Mouse (Mus musculus): ENCODE data around the gene Micall2.

DNA sequence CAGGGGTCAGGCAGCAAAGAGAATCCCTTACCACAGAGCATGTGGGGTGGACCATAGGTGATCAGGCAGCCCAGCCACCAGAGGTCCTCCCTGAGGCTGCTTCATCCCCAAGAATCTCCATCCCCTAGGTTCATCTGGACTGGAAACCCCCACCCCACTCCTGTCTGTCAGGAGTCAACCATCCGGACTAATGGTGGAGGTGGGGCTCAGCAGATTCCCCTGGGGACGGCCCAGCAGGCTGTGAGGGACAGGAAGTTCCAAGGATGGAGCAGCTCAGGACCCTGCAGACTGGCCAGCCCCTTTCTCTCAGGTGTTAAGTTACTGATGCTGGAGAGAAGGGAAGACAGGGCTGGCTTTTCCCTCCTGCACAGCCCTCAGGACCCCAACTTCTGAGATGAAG lies 52.9 kb downstream of the Micall2 start:
- TF ChIP-seq CTCF (IDR thresholded peaks at IDR 0.05; ENCODE audit: low read depth, low read length) = no peak
- no peak for TF ChIP-seq POLR2A (IDR thresholded peaks at IDR 0.05; ENCODE audit: extremely low read depth, insufficient read depth, low read length)
